Mouse (Mus musculus): ENCODE results near the gene Pgp. TPM values are rescaled to one million over a fixed set of nuclear protein-coding genes. Genes with fewer than 3 reads are reported as not detected.
"Not testable (repeated sequence)": the region's sequence is repeated elsewhere in the genome, so short reads cannot be mapped to it uniquely, and the experiment has no call there.

Gene Pgp
- polyA plus RNA-seq, 1 experiment from 2014 or later, result 71.1 TPM

- Histone ChIP-seq H3K27me3 (ENCODE audit: control insufficient read depth, insufficient read depth, low read length) (no peaks in the 10 kb centered on the region), H3K9me3 (replicated peaks; ENCODE audit: control insufficient read depth, low read length) (no peaks in the 10 kb centered on the region), H3K36me3 (ENCODE audit: control insufficient read depth, insufficient read depth) (peaks cover 11% of the 10 kb centered on the region), H3K4me1 (ENCODE audit: control insufficient read depth, insufficient read depth, low read length) (peaks cover 10% of the 10 kb centered on the region), H3K27ac (ENCODE audit: low read length) (no peak overlapping the region), H3K4me3 (ENCODE audit: low read length) (no peak overlapping the region), H3K4me2 (ENCODE audit: low read depth, low read length) (0 out of 2 replicates have a peak overlapping the region, but pooled peaks have one; percentile 83), H3K9ac (ENCODE audit: low read length) (no peak overlapping the region)
- ATAC-seq (replicated peaks; ENCODE audit: extremely low read depth, insufficient read depth, low FRiP score), result no peak
- 70% methylated on average over 2 of the region's 2 CpGs for WGBS
Measured at GRCm38 (mm10) chr17:24453372-24453771, 16.8 kb upstream of the Pgp start.

GRCm38 (mm10) chr17:24454218-24454755 lies 15.9 kb upstream of the Pgp start:
- no peak for ATAC-seq (replicated peaks; ENCODE audit: extremely low read depth, insufficient read depth, low FRiP score)
- Histone ChIP-seq H3K9me3 (replicated peaks; ENCODE audit: control insufficient read depth, low read length) (no peaks in the 10 kb centered on the region), H3K27ac (ENCODE audit: low read length) (peak overlapping the region; percentile 96), H3K4me1 (ENCODE audit: control insufficient read depth, insufficient read depth, low read length) (peaks cover 10% of the 10 kb centered on the region), H3K9ac (ENCODE audit: low read length) (peak overlapping the region; percentile 94), H3K4me3 (ENCODE audit: low read length) (peak overlapping the region; percentile 82), H3K36me3 (ENCODE audit: control insufficient read depth, insufficient read depth) (peaks cover 2% of the 10 kb centered on the region), H3K4me2 (ENCODE audit: low read depth, low read length) (peak overlapping the region; percentile 83), H3K27me3 (ENCODE audit: control insufficient read depth, insufficient read depth, low read length) (no peaks in the 10 kb centered on the region)
- 3% methylated on average over 14 of the region's 14 CpGs for WGBS

GRCm38 (mm10) chr17:24454756-24455522 lies 15.3 kb upstream of the Pgp start:
- Histone ChIP-seq H3K4me1 (ENCODE audit: control insufficient read depth, insufficient read depth, low read length) (peaks cover 10% of the 10 kb centered on the region), H3K9ac (ENCODE audit: low read length) (peak overlapping the region; percentile 94), H3K4me2 (ENCODE audit: low read depth, low read length) (peak overlapping the region; percentile 83), H3K4me3 (ENCODE audit: low read length) (peak overlapping the region; percentile 82), H3K36me3 (ENCODE audit: control insufficient read depth, insufficient read depth) (no peaks in the 10 kb centered on the region), H3K27me3 (ENCODE audit: control insufficient read depth, insufficient read depth, low read length) (no peaks in the 10 kb centered on the region), H3K9me3 (replicated peaks; ENCODE audit: control insufficient read depth, low read length) (no peaks in the 10 kb centered on the region), H3K27ac (ENCODE audit: low read length) (peak overlapping the region; percentile 96)
- WGBS, result under 1% methylated on average over 67 of the region's 67 CpGs
- peak; percentile 93 for ATAC-seq (replicated peaks; ENCODE audit: extremely low read depth, insufficient read depth, low FRiP score)

- 53% methylated on average over 10 of the region's 10 CpGs for WGBS
- not testable (repeated sequence) for H3K36me3 ChIP-seq (ENCODE audit: control insufficient read depth, insufficient read depth); H3K27ac ChIP-seq (ENCODE audit: low read length); H3K9me3 ChIP-seq (replicated peaks; ENCODE audit: control insufficient read depth, low read length); ATAC-seq (replicated peaks; ENCODE audit: extremely low read depth, insufficient read depth, low FRiP score); H3K4me1 ChIP-seq (ENCODE audit: control insufficient read depth, insufficient read depth, low read length); H3K4me3 ChIP-seq (ENCODE audit: low read length); H3K27me3 ChIP-seq (ENCODE audit: control insufficient read depth, insufficient read depth, low read length); H3K9ac ChIP-seq (ENCODE audit: low read length)
- H3K4me2 ChIP-seq (ENCODE audit: low read depth, low read length), result peak overlapping the region; percentile 49; the same call in 1 of the 2 replicates
Measured at GRCm38 (mm10) chr17:24455523-24456206, 14.5 kb upstream of the Pgp start.

- Histone ChIP-seq H3K36me3 (ENCODE audit: control insufficient read depth, insufficient read depth) (no peaks in the 10 kb centered on the region), H3K27me3 (ENCODE audit: control insufficient read depth, insufficient read depth, low read length) (no peaks in the 10 kb centered on the region), H3K27ac (ENCODE audit: low read length) (no peak overlapping the region), H3K9me3 (replicated peaks; ENCODE audit: control insufficient read depth, low read length) (no peaks in the 10 kb centered on the region), H3K4me3 (ENCODE audit: low read length) (no peak overlapping the region), H3K9ac (ENCODE audit: low read length) (no peak overlapping the region), H3K4me1 (ENCODE audit: control insufficient read depth, insufficient read depth, low read length) (peaks cover 12% of the 10 kb centered on the region), H3K4me2 (ENCODE audit: low read depth, low read length) (no peak overlapping the region)
- no peak for ATAC-seq (replicated peaks; ENCODE audit: extremely low read depth, insufficient read depth, low FRiP score)
- 66% methylated on average over 2 of the region's 2 CpGs for WGBS
Measured at GRCm38 (mm10) chr17:24461580-24461979, 8.6 kb upstream of the Pgp start.

GRCm38 (mm10) chr17:24462932-24463331 lies 7.3 kb upstream of the Pgp start:
- no peak overlapping the region for H3K9ac ChIP-seq (ENCODE audit: low read length)
- ATAC-seq (replicated peaks; ENCODE audit: extremely low read depth, insufficient read depth, low FRiP score), result peak; percentile 54
- no peaks in the 10 kb centered on the region for H3K9me3 ChIP-seq (replicated peaks; ENCODE audit: control insufficient read depth, low read length)
- H3K4me3 ChIP-seq (ENCODE audit: low read length), result no peak overlapping the region
- no peaks in the 10 kb centered on the region for H3K36me3 ChIP-seq (ENCODE audit: control insufficient read depth, insufficient read depth)
- H3K4me2 ChIP-seq (ENCODE audit: low read depth, low read length), result no peak overlapping the region
- no peak overlapping the region for H3K27ac ChIP-seq (ENCODE audit: low read length)
- 40% methylated on average over 1 of the region's 1 CpGs for WGBS
- peaks cover 12% of the 10 kb centered on the region for H3K4me1 ChIP-seq (ENCODE audit: control insufficient read depth, insufficient read depth, low read length)
- no peaks in the 10 kb centered on the region for H3K27me3 ChIP-seq (ENCODE audit: control insufficient read depth, insufficient read depth, low read length)

- H3K36me3 ChIP-seq (ENCODE audit: control insufficient read depth, insufficient read depth), result no peaks in the 10 kb centered on the region
- no peak overlapping the region for H3K9ac ChIP-seq (ENCODE audit: low read length)
- no peak overlapping the region for H3K4me3 ChIP-seq (ENCODE audit: low read length)
- no peaks in the 10 kb centered on the region for H3K9me3 ChIP-seq (replicated peaks; ENCODE audit: control insufficient read depth, low read length)
- 49% methylated on average over 6 of the region's 6 CpGs for WGBS
- H3K27ac ChIP-seq (ENCODE audit: low read length), result no peak overlapping the region; the same call in 1 of the 2 replicates
- H3K4me1 ChIP-seq (ENCODE audit: control insufficient read depth, insufficient read depth, low read length), result peaks cover 12% of the 10 kb centered on the region
- H3K4me2 ChIP-seq (ENCODE audit: low read depth, low read length), result no peak overlapping the region
- ATAC-seq (replicated peaks; ENCODE audit: extremely low read depth, insufficient read depth, low FRiP score), result peak; percentile 35
- no peaks in the 10 kb centered on the region for H3K27me3 ChIP-seq (ENCODE audit: control insufficient read depth, insufficient read depth, low read length)
Measured at GRCm38 (mm10) chr17:24463374-24464133, 6.6 kb upstream of the Pgp start.

- 95% methylated on average over 5 of the region's 5 CpGs for WGBS
- H3K4me1 ChIP-seq (ENCODE audit: control insufficient read depth, insufficient read depth, low read length), result peaks cover 17% of the 10 kb centered on the region
Measured at GRCm38 (mm10) chr17:24468636-24469246, 1.5 kb upstream of the Pgp start.

More at GRCm38 (mm10) chr17:24468636-24469246, 1.5 kb upstream of the Pgp start:
- no peaks in the 10 kb centered on the region for H3K36me3 ChIP-seq (ENCODE audit: control insufficient read depth, insufficient read depth)
- H3K4me3 ChIP-seq (ENCODE audit: low read length), result no peak overlapping the region
- no peak overlapping the region for H3K4me2 ChIP-seq (ENCODE audit: low read depth, low read length)
- no peaks in the 10 kb centered on the region for H3K27me3 ChIP-seq (ENCODE audit: control insufficient read depth, insufficient read depth, low read length)
- ATAC-seq (replicated peaks; ENCODE audit: extremely low read depth, insufficient read depth, low FRiP score), result no peak
- no peak overlapping the region for H3K9ac ChIP-seq (ENCODE audit: low read length)
- H3K27ac ChIP-seq (ENCODE audit: low read length), result no peak overlapping the region
- H3K9me3 ChIP-seq (replicated peaks; ENCODE audit: control insufficient read depth, low read length), result no peaks in the 10 kb centered on the region

Data from heart, embryonic 16.5 days (tissue).